In the genomic region with DNA sequence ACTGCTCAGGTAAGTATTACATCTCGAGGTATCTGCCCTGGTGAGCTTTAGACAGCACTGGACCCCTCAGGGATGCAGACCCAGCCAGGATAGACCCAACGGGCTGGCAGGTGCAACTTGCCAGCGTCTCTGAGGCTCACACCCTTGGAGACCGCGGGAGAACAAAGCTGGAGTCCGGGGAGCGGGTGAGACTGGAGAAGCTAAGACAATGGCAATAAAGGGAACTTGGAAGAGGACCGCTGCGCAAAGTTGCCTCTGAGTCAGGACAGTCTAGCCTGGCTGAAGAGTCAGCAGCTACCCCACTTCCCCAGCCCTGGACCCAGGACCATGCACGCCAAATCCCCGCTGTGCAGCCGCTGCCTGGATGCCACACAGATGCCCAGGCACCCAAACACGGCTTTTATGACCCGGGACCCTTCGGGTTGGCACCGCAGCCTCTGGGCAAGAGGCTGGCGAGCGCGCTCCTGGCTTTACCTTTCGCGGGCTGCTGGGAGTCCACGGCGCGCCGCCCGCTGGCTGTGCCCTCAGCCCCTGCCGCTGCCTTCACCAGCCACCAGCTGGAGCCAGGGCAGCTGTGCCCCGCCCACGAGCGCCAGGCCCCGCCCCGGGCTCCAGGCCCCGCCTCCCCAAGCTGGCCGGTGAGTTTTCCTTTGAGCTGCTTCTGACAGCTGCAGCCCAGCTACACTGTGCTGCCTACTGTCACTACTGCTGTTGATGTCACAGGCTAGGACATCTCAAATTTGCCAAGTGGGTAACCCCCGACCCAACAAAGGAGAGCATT, we compare ENCODE assay signal across 8 mouse cellular contexts.
A peak's percentile ranks its signal among the peaks of the same experiment; 100 is the strongest.
DNase-seq lines count a peak whose midpoint lies in the region; ATAC-seq lines count a peak whose summit lies in the region.

No protein-coding gene starts in this region.

- ATAC-seq in forebrain, embryonic 13.5 days: peak; percentile 95
- ATAC-seq in heart, embryonic 16.5 days (replicated peaks; ENCODE audit: extremely low read depth, insufficient read depth, low FRiP score): peak; percentile 88
- peak; percentile 92 for ATAC-seq in lung, embryonic 15.5 days (ENCODE audit: borderline replicate concordance, extremely low read depth, low FRiP score, low TSS enrichment)

- 1% methylated on average over 35 of the region's 35 CpGs for WGBS in forebrain, embryonic 13.5 days
- 3% methylated on average over 35 of the region's 35 CpGs for WGBS in heart, embryonic 16.5 days
- under 1% methylated on average over 35 of the region's 35 CpGs for WGBS in lung, embryonic 15.5 days

- H3K4me3 ChIP-seq in forebrain, embryonic 13.5 days: peak overlapping the region; percentile 45
- peak overlapping the region; percentile 55 for H3K4me3 ChIP-seq in heart, embryonic 16.5 days (ENCODE audit: low read length)
- H3K4me3 ChIP-seq in lung, embryonic 15.5 days: peak overlapping the region; percentile 50

- no peaks in the 10 kb centered on the region for H3K9me3 ChIP-seq in forebrain, embryonic 13.5 days (replicated peaks)
- H3K9me3 ChIP-seq in heart, embryonic 16.5 days (replicated peaks; ENCODE audit: control insufficient read depth, low read length): no peaks in the 10 kb centered on the region
- no peaks in the 10 kb centered on the region for H3K9me3 ChIP-seq in lung, embryonic 15.5 days

- peak overlapping the region; percentile 75 for H3K4me2 ChIP-seq in forebrain, embryonic 13.5 days
- H3K4me2 ChIP-seq in heart, embryonic 16.5 days (ENCODE audit: low read depth, low read length): peak overlapping the region; percentile 84
- peak overlapping the region; percentile 90 for H3K4me2 ChIP-seq in lung, embryonic 15.5 days

- DNase-seq in spleen, postnatal 10 days (ENCODE audit: low spot score in 2 of 2): peak; percentile 4 to 32
- no peak for DNase-seq in spleen, postnatal 14 days (ENCODE audit: low spot score in 2 of 2)
- DNase-seq in kidney, postnatal 25 days: peak; percentile 72 to 74
- DNase-seq in ovary, postnatal 10 days (ENCODE audit: low spot score): peak; percentile 6
- peak; percentile 54 to 60 for DNase-seq in urinary bladder, postnatal 36 days (ENCODE audit: low spot score in 2 of 2)

- no peak overlapping the region for H3K27ac ChIP-seq in forebrain, embryonic 13.5 days
- H3K27ac ChIP-seq in heart, embryonic 16.5 days (ENCODE audit: low read length): no peak overlapping the region
- H3K27ac ChIP-seq in lung, embryonic 15.5 days: peak overlapping the region; percentile 22; the same call in 1 of the 2 replicates

- peaks cover 14% of the 10 kb centered on the region for H3K4me1 ChIP-seq in forebrain, embryonic 13.5 days
- H3K4me1 ChIP-seq in heart, embryonic 16.5 days (ENCODE audit: control insufficient read depth, insufficient read depth, low read length): peaks cover 8% of the 10 kb centered on the region; the same call in 1 of the 2 replicates
- peaks cover 21% of the 10 kb centered on the region for H3K4me1 ChIP-seq in lung, embryonic 15.5 days

- H3K9ac ChIP-seq in forebrain, embryonic 13.5 days: peak overlapping the region; percentile 51
- H3K9ac ChIP-seq in heart, embryonic 16.5 days (ENCODE audit: low read length): peak overlapping the region; percentile 60; the same call in 1 of the 2 replicates
- H3K9ac ChIP-seq in lung, embryonic 15.5 days: peak overlapping the region; percentile 10

- no peaks in the 10 kb centered on the region for H3K36me3 ChIP-seq in forebrain, embryonic 13.5 days (ENCODE audit: poor library complexity, severe bottlenecking)
- no peaks in the 10 kb centered on the region for H3K36me3 ChIP-seq in heart, embryonic 16.5 days (ENCODE audit: control insufficient read depth, insufficient read depth)
- H3K36me3 ChIP-seq in lung, embryonic 15.5 days: no peaks in the 10 kb centered on the region

- peaks cover 27% of the 10 kb centered on the region for H3K27me3 ChIP-seq in forebrain, embryonic 13.5 days
- H3K27me3 ChIP-seq in heart, embryonic 16.5 days (ENCODE audit: control insufficient read depth, insufficient read depth, low read length): peaks cover 14% of the 10 kb centered on the region
- H3K27me3 ChIP-seq in lung, embryonic 15.5 days: peaks cover 35% of the 10 kb centered on the region; the same call in 1 of the 2 replicates

Comparison
In these comparisons a context has a peak if more than half of its experiments do, and no peak if none do; other contexts are left out.
1. DNase-seq: peak in spleen, postnatal 10 days (2 of 2), kidney, postnatal 25 days (2 of 2), ovary, postnatal 10 days (single experiment) and urinary bladder, postnatal 36 days (2 of 2); none in spleen, postnatal 14 days (0 of 2).
2. H3K9ac ChIP-seq: peak in every context shown above with its lines; median percentile 60 in heart, embryonic 16.5 days; 51 in forebrain, embryonic 13.5 days; 10 in lung, embryonic 15.5 days.
3. Peak in every context shown above with its lines, with median percentiles within 50 percentile points of each other: ATAC-seq, H3K4me2 ChIP-seq and H3K4me3 ChIP-seq.